Mouse (Mus musculus) stomach, adult 2 months (tissue): ENCODE results near the gene Smok3c. TPM values are rescaled to one million over a fixed set of nuclear protein-coding genes. Genes with fewer than 3 reads are reported as not detected.

ENCODE experiments used
- polyA plus RNA-seq: library from polyadenylated mRNA; depleted of rRNA; stranded (reverse); fragments of >200 nt; gene quantifications from 2 replicates; pipeline ENCODE4 v1.2.3, GENCODE M21; 2012; rRNA removed

Gene Smok3c
- polyA plus RNA-seq = not detected in 2 replicates

DNA sequence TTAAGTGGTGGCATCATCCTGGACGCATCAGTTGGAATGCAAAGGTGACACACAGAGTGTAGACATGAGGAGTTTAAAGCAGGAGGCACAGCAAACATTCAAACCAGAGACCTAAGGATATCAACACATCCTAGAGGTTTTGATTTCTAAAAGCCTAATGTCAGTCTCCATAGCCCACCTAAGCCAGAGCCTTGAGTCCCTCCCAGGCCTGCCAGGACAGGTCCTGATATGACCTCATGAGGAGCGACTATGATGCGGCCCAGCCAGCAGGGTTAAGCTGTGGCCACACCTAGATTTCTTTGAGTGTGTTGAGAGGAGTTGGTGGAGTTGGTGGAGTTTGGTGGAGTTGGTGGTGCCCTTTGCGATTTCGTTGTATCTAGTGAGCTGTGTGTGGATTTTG, at the start of gene Smok3c:
Gene Smok3c (plus strand): TSS at position 301 of the 400 bp plus-strand sequence.

DNA sequence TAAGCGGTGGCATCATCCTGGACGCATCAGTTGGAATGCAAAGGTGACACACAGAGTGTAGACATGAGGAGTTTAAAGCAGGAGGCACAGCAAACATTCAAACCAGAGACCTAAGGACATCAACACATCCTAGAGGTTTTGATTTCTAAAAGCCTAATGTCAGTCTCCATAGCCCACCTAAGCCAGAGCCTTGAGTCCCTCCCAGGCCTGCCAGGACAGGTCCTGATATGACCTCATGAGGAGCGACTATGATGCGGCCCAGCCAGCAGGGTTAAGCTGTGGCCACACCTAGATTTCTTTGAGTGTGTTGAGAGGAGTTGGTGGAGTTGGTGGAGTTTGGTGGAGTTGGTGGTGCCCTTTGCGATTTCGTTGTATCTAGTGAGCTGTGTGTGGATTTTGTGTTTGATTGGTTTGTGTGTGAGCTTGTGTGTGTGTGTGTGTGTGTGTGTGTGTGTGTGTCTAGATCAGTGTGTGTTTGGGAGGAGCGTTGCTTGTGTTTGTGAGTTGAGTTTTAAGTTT, 32.0 kb upstream of the Smok3c start, which contains the start of the genes Smok3a and Smok3b:
Gene Smok3a (plus strand): TSS at position 301 of the 519 bp plus-strand sequence.
Gene Smok3b (plus strand): TSS at position 469 of the 519 bp plus-strand sequence.

DNA sequence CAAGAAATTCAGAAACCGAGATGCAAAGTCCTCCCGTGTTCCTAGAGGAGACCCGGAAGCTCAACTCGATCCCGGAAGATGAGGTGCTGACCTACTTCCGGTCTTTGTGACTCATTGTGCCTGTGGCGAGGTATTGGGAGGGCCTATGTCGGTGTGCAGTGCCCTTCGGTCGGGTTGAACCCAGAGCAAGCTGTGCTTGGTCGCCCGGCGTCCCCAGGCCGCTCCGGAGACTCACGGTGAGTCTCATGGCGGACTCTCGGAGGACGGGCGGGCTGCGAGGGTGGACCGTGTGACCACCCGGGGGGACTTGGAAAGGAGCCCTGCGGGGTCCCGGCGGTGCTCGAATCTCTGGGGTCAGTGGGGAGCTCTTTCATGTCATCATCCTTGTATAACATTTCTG, 32.0 kb downstream of the Smok3c start, which contains the start of gene Zkscan1:
Gene Zkscan1 (plus strand): TSS at position 89 of the 400 bp plus-strand sequence.

Other genes starting within 250 kb of the Smok3c start
- 0.38 and 1.1 TPM in 2 replicates for gene Pilra, start 216.9 kb upstream of the Smok3c start, polyA plus RNA-seq
- 1.5 and 2.7 TPM in 2 replicates for gene Pilrb1, start 195.1 kb upstream of the Smok3c start, polyA plus RNA-seq
- gene Pilrb2, start 181.4 kb upstream of the Smok3c start, polyA plus RNA-seq = 0.54 and 1.1 TPM in 2 replicates
- 0.75 and 0.96 TPM in 2 replicates for gene Cyp3a13, start 131.6 kb upstream of the Smok3c start, polyA plus RNA-seq
- gene Gjc3, start 90.1 kb upstream of the Smok3c start, polyA plus RNA-seq = 0.04 and 0.17 TPM in 2 replicates
- 0.29 and 0.66 TPM in 2 replicates for gene Azgp1, start 71.7 kb upstream of the Smok3c start, polyA plus RNA-seq
- gene Smok3a, start 31.9 kb upstream of the Smok3c start, polyA plus RNA-seq = not detected in 2 replicates
- gene Smok3b, start 31.8 kb upstream of the Smok3c start, polyA plus RNA-seq = not detected in 2 replicates
- gene Zkscan1, start 31.9 kb downstream of the Smok3c start, polyA plus RNA-seq = 0.51 and 0.96 TPM in 2 replicates
- 1.8 and 2.3 TPM in 2 replicates for gene Zscan21, start 63.7 kb downstream of the Smok3c start, polyA plus RNA-seq
- gene Zfp113, start 102.5 kb downstream of the Smok3c start, polyA plus RNA-seq = 0.71 and 4.4 TPM in 2 replicates
- 27.9 and 34.4 TPM in 2 replicates for gene Cops6, start 107.9 kb downstream of the Smok3c start, polyA plus RNA-seq
- 14.2 and 21.4 TPM in 2 replicates for gene Ap4m1, start 118.8 kb downstream of the Smok3c start, polyA plus RNA-seq
- gene Mcm7, start 119.2 kb downstream of the Smok3c start, polyA plus RNA-seq = 11.0 and 11.9 TPM in 2 replicates
- gene Taf6, start 134.3 kb downstream of the Smok3c start, polyA plus RNA-seq = 25.5 and 27.1 TPM in 2 replicates
- gene Cnpy4, start 134.3 kb downstream of the Smok3c start, polyA plus RNA-seq = 0.42 and 0.67 TPM in 2 replicates
- gene Mblac1, start 141.1 kb downstream of the Smok3c start, polyA plus RNA-seq = 1.9 and 4.5 TPM in 2 replicates
- 0.24 and 0.51 TPM in 2 replicates for gene Nxpe5, start 172.7 kb downstream of the Smok3c start, polyA plus RNA-seq
- gene Lamtor4, start 202.3 kb downstream of the Smok3c start, polyA plus RNA-seq = 86.0 and 110 TPM in 2 replicates
- 38.2 and 49.6 TPM in 2 replicates for gene BC037034, start 210.8 kb downstream of the Smok3c start, polyA plus RNA-seq
- gene Gal3st4, start 219.6 kb downstream of the Smok3c start, polyA plus RNA-seq = 1.8 and 2.4 TPM in 2 replicates
- gene Gm43720, start 226.8 kb downstream of the Smok3c start, polyA plus RNA-seq = not detected in 2 replicates
- 1.7 and 2.6 TPM in 2 replicates for gene Gpc2, start 226.8 kb downstream of the Smok3c start, polyA plus RNA-seq
- gene Stag3, start 227.0 kb downstream of the Smok3c start, polyA plus RNA-seq = 0.04 and 0.19 TPM in 2 replicates